Mouse (Mus musculus) hindbrain, embryonic 13.5 days (tissue): Measurements from ENCODE around the gene Pla2g3. TPM values are rescaled to one million over a fixed set of nuclear protein-coding genes. Genes with fewer than 3 reads are reported as not detected.
A peak's percentile ranks its signal among the peaks of the same experiment; 100 is the strongest.

Experiments used
- ATAC-seq: fragments of 200-750 bp; cut with Nextera tagmentation; 2 replicates; pipeline ENCODE4 v1.8.0; 2017; ENCODE audit warnings: moderate TSS enrichment; ENCODE audit not compliant: low FRiP score
- H3K27ac ChIP-seq: fragments of 300-500 bp; sonication (generic); 2 replicates; pipeline ENCODE4 v1.5.1; 2015; ENCODE audit warnings: inconsistent platforms, mild to moderate bottlenecking, moderate library complexity
- H3K27me3 ChIP-seq: fragments of 300-500 bp; sonication (generic); 2 replicates; pipeline ENCODE4 v1.6.1; 2015; ENCODE audit warnings: mild to moderate bottlenecking, inconsistent platforms
- H3K36me3 ChIP-seq: fragments of 300-500 bp; sonication (generic); 2 replicates; pipeline ENCODE4 v1.6.1; 2015; ENCODE audit warnings: mild to moderate bottlenecking, inconsistent platforms
- H3K4me1 ChIP-seq: fragments of 300-500 bp; sonication (generic); replicated peaks from 2 replicates; pipeline ENCODE4 v1.6.1; 2015; ENCODE audit warnings: inconsistent platforms
- H3K4me2 ChIP-seq: fragments of 300-500 bp; sonication (generic); 2 replicates; pipeline ENCODE4 v1.6.1; 2015; ENCODE audit warnings: inconsistent platforms, mild to moderate bottlenecking, moderate library complexity
- H3K4me3 ChIP-seq: fragments of 300-500 bp; sonication (generic); 2 replicates; pipeline ENCODE4 v1.5.1; 2015; ENCODE audit warnings: mild to moderate bottlenecking, inconsistent platforms
- H3K9ac ChIP-seq: fragments of 300-500 bp; sonication (generic); 2 replicates; pipeline ENCODE4 v1.6.1; 2015; ENCODE audit warnings: mild to moderate bottlenecking, inconsistent platforms
- H3K9me3 ChIP-seq: fragments of 300-500 bp; sonication (generic); 2 replicates; pipeline ENCODE4 v1.6.1; 2016; ENCODE audit warnings: inconsistent platforms
- WGBS: fragments of 180-500 bp; shearing (Covaris S2); methylation state at CpG from one replicate; pipeline ENCODE4 v1.1.7; 2015; 5-methylcytosine and 5-hydroxymethylcytosine counted together
- polyA plus RNA-seq: library from polyadenylated mRNA; unstranded; fragments of >200 nt; fragmentation: Nextera tagmentation; extraction: Ambion mirVana; gene quantifications from 2 replicates; pipeline ENCODE4 v1.2.1, GENCODE M21; 2015

The Pla2g3 gene
- polyA plus RNA-seq, 1 experiment from 2014 or later = 0.62 TPM

GRCm38 (mm10) chr11:3516121-3516520 lies 28.0 kb downstream of the Pla2g3 start:
- Histone ChIP-seq H3K9me3 (no peaks in the 10 kb centered on the region), H3K4me1 (peaks cover 35% of the 10 kb centered on the region), H3K27me3 (peaks cover 37% of the 10 kb centered on the region), H3K4me3 (no peak overlapping the region), H3K36me3 (no peaks in the 10 kb centered on the region), H3K9ac (no peak overlapping the region), H3K27ac (no peak overlapping the region), H3K4me2 (peak overlapping the region; percentile 74)
- no peak for ATAC-seq
- WGBS = 84% methylated on average over 5 of the region's 5 CpGs

DNA sequence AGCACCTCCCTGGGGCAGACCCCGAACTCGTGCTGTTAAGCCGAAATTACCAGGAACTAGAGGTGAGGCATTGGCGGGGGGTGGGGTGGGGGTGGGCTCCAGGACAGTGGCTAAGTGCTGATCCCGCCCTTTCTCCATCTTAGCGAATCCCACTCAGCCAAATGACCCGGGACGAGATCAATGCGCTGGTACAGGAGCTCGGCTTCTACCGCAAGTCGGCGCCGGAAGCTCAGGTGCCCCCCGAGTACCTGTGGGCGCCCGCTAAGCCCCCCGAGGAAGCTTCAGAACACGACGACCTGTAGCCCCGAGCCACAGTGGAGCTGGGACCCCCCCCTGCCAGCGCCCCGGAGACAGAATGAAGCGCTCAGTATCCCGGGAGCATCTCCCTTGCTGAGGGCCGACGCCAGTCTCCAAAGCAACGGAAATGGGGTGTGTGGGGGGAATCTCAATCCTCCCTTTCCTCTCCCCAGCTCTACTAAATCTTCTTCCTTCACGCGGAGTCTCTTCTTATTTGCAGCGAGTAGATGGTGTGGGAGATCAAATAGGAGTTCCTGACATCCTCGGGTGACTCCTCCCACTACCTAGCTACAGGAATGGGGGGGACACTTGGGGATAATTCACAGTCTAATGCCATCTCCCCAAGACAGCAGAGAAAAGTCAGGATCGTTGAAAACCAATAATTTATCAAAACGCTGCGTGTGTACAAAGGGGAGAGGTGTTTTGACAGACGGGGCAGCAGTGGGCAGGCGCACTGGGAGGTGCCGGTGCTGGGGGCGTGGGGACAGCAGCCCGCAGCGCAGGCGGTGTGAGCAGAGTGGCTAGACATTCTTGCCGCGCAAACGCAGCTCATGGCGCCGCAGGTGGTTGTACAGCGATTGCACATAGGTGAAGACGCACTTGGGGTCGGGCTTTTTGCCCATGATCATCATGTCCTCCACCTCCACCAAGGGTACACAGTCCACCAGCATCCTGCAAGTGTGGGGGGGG lies 29.1 kb downstream of the Pla2g3 start:
- H3K4me2 ChIP-seq = peak overlapping the region; percentile 74
- H3K27me3 ChIP-seq = peaks cover 37% of the 10 kb centered on the region
- 3% methylated on average over 50 of the region's 50 CpGs for WGBS
- H3K27ac ChIP-seq = no peak overlapping the region
- H3K4me3 ChIP-seq = peak overlapping the region; percentile 42
- no peaks in the 10 kb centered on the region for H3K36me3 ChIP-seq
- no peaks in the 10 kb centered on the region for H3K9me3 ChIP-seq
- peak overlapping the region; percentile 69 for H3K9ac ChIP-seq
- ATAC-seq = no peak
- H3K4me1 ChIP-seq = peaks cover 35% of the 10 kb centered on the region

DNA sequence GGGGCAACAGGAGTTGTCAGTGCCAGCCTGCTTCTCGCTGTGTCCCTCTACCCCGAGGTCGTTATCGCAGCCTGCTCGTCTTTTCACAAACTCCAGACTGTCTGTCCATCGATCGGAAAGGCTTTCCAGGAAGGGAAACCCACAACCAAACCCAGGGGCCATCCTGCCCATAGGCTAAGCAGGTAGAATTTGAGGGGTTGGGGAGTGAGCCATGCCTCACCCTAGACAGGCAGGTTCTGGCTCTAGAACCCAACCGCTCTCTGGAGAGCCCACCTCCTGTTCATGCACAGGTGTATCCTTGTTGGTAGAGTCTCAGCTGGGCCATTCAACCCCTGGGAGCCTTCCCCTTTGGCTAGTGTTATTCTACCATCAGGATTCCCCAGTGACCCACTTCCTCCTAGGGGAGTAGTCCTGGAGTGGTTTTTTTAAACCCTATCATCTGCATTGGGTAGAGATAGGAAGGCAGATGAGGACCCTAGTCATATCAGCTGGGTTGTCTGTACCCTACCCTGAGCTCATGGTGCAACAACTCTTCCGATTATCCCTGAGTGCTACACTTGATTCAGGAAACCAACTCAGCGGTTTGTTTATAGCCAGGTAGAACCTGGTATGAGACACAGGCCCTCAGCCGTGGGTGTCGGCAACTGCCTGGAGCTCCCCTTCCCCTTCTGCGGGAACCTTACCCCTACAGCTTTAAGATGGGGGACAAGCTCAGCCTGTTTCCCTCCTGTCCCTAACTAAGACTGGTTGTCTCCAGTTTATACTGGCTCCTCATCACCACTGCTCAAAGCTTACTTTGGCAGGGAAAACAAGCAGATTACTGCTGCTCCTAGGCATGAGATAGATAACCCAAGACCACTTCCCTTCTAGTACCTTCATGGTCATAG lies 30.0 kb downstream of the Pla2g3 start:
- Histone ChIP-seq H3K4me3 (peak overlapping the region; percentile 42), H3K36me3 (no peaks in the 10 kb centered on the region; the same call in 1 of the 2 replicates), H3K9ac (peak overlapping the region; percentile 69; the same call in 1 of the 2 replicates), H3K4me2 (peak overlapping the region; percentile 74), H3K9me3 (no peaks in the 10 kb centered on the region), H3K4me1 (peaks cover 35% of the 10 kb centered on the region), H3K27me3 (peaks cover 37% of the 10 kb centered on the region), H3K27ac (no peak overlapping the region)
- ATAC-seq = no peak
- 58% methylated on average over 13 of the region's 13 CpGs for WGBS

DNA sequence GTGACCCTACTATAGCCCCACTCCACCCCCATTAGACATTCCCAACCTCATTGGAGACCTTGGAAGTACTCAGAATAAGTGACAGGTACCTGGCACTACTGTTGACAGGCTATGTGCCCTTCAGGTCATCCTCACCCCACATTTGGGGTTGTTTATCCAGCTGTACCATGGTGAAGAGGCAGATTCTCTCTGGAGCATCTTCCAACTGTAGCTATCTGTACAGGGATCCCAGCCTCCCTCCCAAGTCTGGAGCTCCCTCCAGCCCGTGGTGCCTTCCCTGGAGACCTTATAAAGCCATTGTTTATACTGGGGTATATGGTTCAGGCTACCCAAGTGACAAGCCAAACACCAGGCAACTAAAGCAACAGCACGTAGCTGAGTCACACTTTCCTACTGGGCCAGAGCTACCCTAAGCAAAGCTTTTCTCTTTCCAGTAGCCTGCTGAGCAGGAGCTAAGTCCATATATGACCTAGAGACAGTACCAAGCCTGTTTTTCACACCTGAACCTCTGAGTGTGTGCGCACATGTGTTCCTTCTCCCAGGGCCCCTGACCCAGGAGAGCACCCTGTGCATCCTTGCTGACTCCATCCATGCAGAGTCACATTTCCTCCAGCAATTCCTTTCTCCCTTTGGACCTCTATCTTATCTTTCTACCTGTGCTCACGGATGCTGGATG lies 31.1 kb downstream of the Pla2g3 start:
- Histone ChIP-seq H3K9me3 (no peaks in the 10 kb centered on the region), H3K4me3 (no peak overlapping the region), H3K9ac (no peak overlapping the region), H3K36me3 (peaks cover 2% of the 10 kb centered on the region; the same call in 1 of the 2 replicates), H3K4me1 (peaks cover 32% of the 10 kb centered on the region), H3K27me3 (peaks cover 37% of the 10 kb centered on the region), H3K4me2 (no peak overlapping the region), H3K27ac (no peak overlapping the region)
- 79% methylated on average over 4 of the region's 4 CpGs for WGBS
- ATAC-seq = no peak

GRCm38 (mm10) chr11:3519756-3520398 lies 31.8 kb downstream of the Pla2g3 start:
- WGBS = 85% methylated on average over 11 of the region's 11 CpGs
- Histone ChIP-seq H3K4me2 (no peak overlapping the region), H3K36me3 (peaks cover 4% of the 10 kb centered on the region; the same call in 1 of the 2 replicates), H3K27ac (no peak overlapping the region), H3K4me3 (no peak overlapping the region), H3K9me3 (no peaks in the 10 kb centered on the region), H3K4me1 (peaks cover 26% of the 10 kb centered on the region), H3K27me3 (peaks cover 37% of the 10 kb centered on the region), H3K9ac (peak overlapping the region; percentile 24; the same call in 1 of the 2 replicates)
- ATAC-seq = no peak

DNA sequence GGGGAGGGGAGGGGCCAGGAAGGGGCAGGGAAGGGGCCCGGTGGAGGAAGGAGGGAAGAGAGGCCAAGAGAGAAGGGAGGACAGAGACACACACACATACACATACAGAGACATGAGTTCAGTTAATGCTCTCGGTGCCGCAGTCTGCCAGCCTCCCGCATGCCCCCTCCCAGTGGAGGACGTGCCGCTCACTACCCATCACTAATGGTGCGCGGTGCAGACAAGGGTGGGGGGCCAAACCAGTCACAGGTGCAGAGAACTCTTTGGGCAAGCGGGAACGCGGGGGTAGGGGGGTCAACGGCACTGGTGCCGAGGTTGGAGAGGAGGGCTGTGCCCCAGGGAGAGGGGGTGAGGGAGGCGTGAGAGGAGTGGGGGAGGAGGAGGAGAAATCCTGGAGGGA lies 32.8 kb downstream of the Pla2g3 start:
- 82% methylated on average over 14 of the region's 14 CpGs for WGBS
- H3K4me1 ChIP-seq = peaks cover 16% of the 10 kb centered on the region
- no peak overlapping the region for H3K9ac ChIP-seq
- no peak overlapping the region for H3K4me2 ChIP-seq
- H3K27ac ChIP-seq = no peak overlapping the region
- ATAC-seq = no peak
- H3K36me3 ChIP-seq = peaks cover 4% of the 10 kb centered on the region; the same call in 1 of the 2 replicates
- no peaks in the 10 kb centered on the region for H3K9me3 ChIP-seq
- H3K4me3 ChIP-seq = no peak overlapping the region
- peaks cover 31% of the 10 kb centered on the region for H3K27me3 ChIP-seq

DNA sequence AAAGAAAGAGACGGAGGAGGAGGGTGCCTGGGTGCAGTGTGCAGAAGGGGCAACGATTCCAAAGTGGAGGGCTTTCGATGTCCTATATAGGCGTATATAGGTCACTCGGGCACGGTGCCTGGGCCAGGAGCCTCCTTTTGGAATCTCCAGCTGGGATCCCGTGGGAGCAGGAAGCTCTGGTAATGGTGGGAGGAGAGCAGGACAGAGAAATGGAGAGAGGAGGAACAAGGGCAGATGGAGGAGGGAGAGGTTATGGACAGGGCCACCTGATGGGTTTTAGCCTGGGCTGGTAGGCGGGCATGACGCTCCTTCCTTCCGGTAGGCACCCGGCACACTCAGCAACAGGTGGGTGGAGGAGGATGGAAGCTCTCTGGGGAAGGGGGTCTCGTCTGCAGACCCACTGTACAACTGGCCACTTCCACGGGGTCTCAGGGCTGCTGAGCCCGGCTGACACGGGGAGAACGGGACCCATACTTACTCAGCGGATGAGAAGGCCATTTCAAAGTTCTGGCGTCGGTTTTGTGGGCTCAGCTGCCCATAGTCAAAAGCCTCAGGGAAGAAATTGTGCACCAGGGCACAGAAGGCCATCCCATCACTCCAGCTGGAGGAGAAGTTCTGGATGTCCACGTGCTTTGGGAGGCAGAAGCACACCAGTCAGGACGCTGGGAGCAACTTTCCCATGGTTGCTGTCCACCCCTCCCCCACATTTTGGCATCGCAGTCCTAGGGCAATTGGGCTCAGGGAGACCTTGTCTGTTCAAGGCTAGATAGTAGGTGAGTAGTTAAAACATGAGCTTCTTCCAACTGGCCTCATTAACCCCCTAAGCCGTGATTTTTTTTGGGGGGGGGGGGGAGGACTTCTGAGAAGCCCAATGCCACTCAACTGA lies 33.5 kb downstream of the Pla2g3 start:
- Histone ChIP-seq H3K27me3 (peaks cover 24% of the 10 kb centered on the region), H3K27ac (no peak overlapping the region), H3K9me3 (no peaks in the 10 kb centered on the region), H3K36me3 (peaks cover 7% of the 10 kb centered on the region), H3K4me1 (peaks cover 15% of the 10 kb centered on the region), H3K9ac (no peak overlapping the region), H3K4me3 (no peak overlapping the region), H3K4me2 (no peak overlapping the region)
- WGBS = 89% methylated on average over 23 of the region's 23 CpGs
- no peak for ATAC-seq

DNA sequence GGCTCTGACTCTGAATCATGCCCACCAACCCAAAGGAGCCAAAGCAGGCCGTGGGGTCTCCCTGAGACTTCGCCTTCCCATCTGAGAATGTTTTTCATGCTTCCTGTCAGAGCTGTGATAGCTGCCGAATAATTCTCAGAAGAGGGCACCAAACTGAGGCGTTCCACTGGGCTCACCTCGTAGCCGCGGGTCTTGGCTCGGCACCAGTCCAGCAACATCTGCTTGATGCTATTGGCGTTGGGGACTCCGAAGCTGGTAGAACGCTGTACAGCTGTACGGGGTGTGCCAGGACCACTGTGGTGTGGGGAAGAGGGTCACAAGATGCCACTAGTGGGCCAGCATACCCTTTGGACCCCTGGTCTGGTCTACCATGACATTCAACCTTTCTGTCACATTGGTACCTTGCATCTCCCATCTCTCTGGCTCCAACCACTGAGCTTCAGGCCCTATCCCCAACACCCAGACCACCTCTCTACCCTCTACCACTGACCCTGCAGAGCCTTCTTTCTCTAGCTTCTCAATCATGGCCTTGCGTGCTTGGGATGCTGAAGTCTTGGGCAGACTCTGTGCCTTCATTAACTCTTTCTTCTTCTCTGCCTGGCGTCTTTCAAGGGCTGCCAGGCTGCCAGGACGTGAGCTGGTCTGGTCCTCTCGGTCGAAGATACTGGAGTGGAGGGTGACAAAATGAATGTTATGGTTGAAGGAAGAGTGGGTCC lies 34.4 kb downstream of the Pla2g3 start:
- H3K27me3 ChIP-seq = peaks cover 16% of the 10 kb centered on the region
- no peak overlapping the region for H3K27ac ChIP-seq
- H3K4me2 ChIP-seq = no peak overlapping the region
- no peaks in the 10 kb centered on the region for H3K9me3 ChIP-seq
- H3K36me3 ChIP-seq = peaks cover 10% of the 10 kb centered on the region
- ATAC-seq = no peak
- no peak overlapping the region for H3K9ac ChIP-seq
- 96% methylated on average over 17 of the region's 17 CpGs for WGBS
- no peak overlapping the region for H3K4me3 ChIP-seq
- H3K4me1 ChIP-seq = peaks cover 6% of the 10 kb centered on the region

GRCm38 (mm10) chr11:3523840-3524582 lies 35.9 kb downstream of the Pla2g3 start:
- Histone ChIP-seq H3K27ac (no peak overlapping the region), H3K4me3 (no peak overlapping the region), H3K9ac (no peak overlapping the region), H3K9me3 (no peaks in the 10 kb centered on the region), H3K27me3 (peaks cover 2% of the 10 kb centered on the region; the same call in 1 of the 2 replicates), H3K4me1 (no peaks in the 10 kb centered on the region), H3K4me2 (no peak overlapping the region), H3K36me3 (peaks cover 12% of the 10 kb centered on the region)
- WGBS = 84% methylated on average over 7 of the region's 7 CpGs
- ATAC-seq = no peak

- Histone ChIP-seq H3K27ac (no peak overlapping the region), H3K27me3 (no peaks in the 10 kb centered on the region), H3K9me3 (no peaks in the 10 kb centered on the region), H3K4me1 (no peaks in the 10 kb centered on the region), H3K4me3 (no peak overlapping the region), H3K36me3 (peaks cover 23% of the 10 kb centered on the region), H3K4me2 (no peak overlapping the region), H3K9ac (no peak overlapping the region)
- no peak for ATAC-seq
- WGBS = 89% methylated on average over 4 of the region's 4 CpGs
These were observed 37.5 kb downstream of the Pla2g3 start for GRCm38 (mm10) chr11:3525560-3525959.
